Mouse (Mus musculus): ENCODE data around the gene Mettl26. TPM values are rescaled to one million over a fixed set of nuclear protein-coding genes. Genes with fewer than 3 reads are reported as not detected.

Gene Mettl26
- total and polyA plus RNA-seq, 3 experiments: 12.4 to 30.2 (median 13.9) TPM

- no peaks in the 10 kb centered on the region for H3K9me3 ChIP-seq (replicated peaks)
- TF ChIP-seq CTCF (IDR thresholded peaks at IDR 0.05; ENCODE audit: low read depth, low read length) (no peak), TAL1 (conservative IDR thresholded peaks at IDR 0.05; ENCODE audit: low read depth, low read length) (no peak), POLR2AphosphoS5 (IDR thresholded peaks at IDR 0.05; ENCODE audit: insufficient replicate concordance, low read depth, low read length) (no peak), GATA1 (IDR thresholded peaks at IDR 0.05; ENCODE audit: borderline replicate concordance, low read length) (no peak), GATA2 (IDR thresholded peaks at IDR 0.05; ENCODE audit: borderline replicate concordance, low read depth, low read length) (no peak)
- no peak within 1 kb of the TSS for H3K4me3 ChIP-seq (ENCODE audit: low read depth, low read length)
- H3K27me3 ChIP-seq (ENCODE audit: insufficient read depth, low read length): no peaks in the 10 kb centered on the region
- H3K4me1 ChIP-seq (ENCODE audit: insufficient read depth, low read depth, low read length): peaks cover 19% of the 10 kb centered on the region
- DNase-seq (ENCODE audit: low spot score) (no peak), ATAC-seq (ENCODE audit: extremely low read depth, insufficient number of reproducible peaks, low FRiP score, poor library complexity, severe bottlenecking) (no peak)
- H3K36me3 ChIP-seq (replicated peaks): peaks cover 89% of the 10 kb centered on the region
These were observed 5.5 kb downstream of the Mettl26 start, which contains the start of gene Wfikkn1 for GRCm38 (mm10) chr17:25880196-25880910. Gene Wfikkn1 (minus strand): TSS chr17:25880858.

- Histone ChIP-seq H3K36me3 (replicated peaks) (peaks cover 96% of the 10 kb centered on the region), H3K9me3 (replicated peaks) (no peaks in the 10 kb centered on the region), H3K4me1 (ENCODE audit: insufficient read depth, low read depth, low read length) (peaks cover 16% of the 10 kb centered on the region), H3K4me3 (ENCODE audit: low read depth, low read length) (no peak overlapping the region), H3K27me3 (ENCODE audit: insufficient read depth, low read length) (no peaks in the 10 kb centered on the region)
- DNase-seq (ENCODE audit: low spot score): no peak
- no peak for ATAC-seq (ENCODE audit: extremely low read depth, insufficient number of reproducible peaks, low FRiP score, poor library complexity, severe bottlenecking)
- no peak for TF ChIP-seq TAL1 (conservative IDR thresholded peaks at IDR 0.05; ENCODE audit: low read depth, low read length)
- no peak for TF ChIP-seq GATA2 (IDR thresholded peaks at IDR 0.05; ENCODE audit: borderline replicate concordance, low read depth, low read length)
- TF ChIP-seq POLR2AphosphoS5 (IDR thresholded peaks at IDR 0.05; ENCODE audit: insufficient replicate concordance, low read depth, low read length): no peak
- no peak for TF ChIP-seq CTCF (IDR thresholded peaks at IDR 0.05; ENCODE audit: low read depth, low read length)
- no peak for TF ChIP-seq GATA1 (IDR thresholded peaks at IDR 0.05; ENCODE audit: borderline replicate concordance, low read length)
These were observed 6.2 kb downstream of the Mettl26 start for GRCm38 (mm10) chr17:25880913-25881641.

GRCm38 (mm10) chr17:25881691-25882090 is 6.8 kb downstream of the Mettl26 start:
- Histone ChIP-seq H3K4me1 (ENCODE audit: insufficient read depth, low read depth, low read length) (peaks cover 11% of the 10 kb centered on the region), H3K4me3 (ENCODE audit: low read depth, low read length) (no peak overlapping the region), H3K9me3 (replicated peaks) (no peaks in the 10 kb centered on the region), H3K27me3 (ENCODE audit: insufficient read depth, low read length) (no peaks in the 10 kb centered on the region), H3K36me3 (replicated peaks) (peaks cover 98% of the 10 kb centered on the region)
- no peak for TF ChIP-seq GATA2 (IDR thresholded peaks at IDR 0.05; ENCODE audit: borderline replicate concordance, low read depth, low read length)
- ATAC-seq (ENCODE audit: extremely low read depth, insufficient number of reproducible peaks, low FRiP score, poor library complexity, severe bottlenecking) (no peak), DNase-seq (ENCODE audit: low spot score) (no peak)

GRCm38 (mm10) chr17:25882306-25882705 is 7.4 kb downstream of the Mettl26 start:
- Histone ChIP-seq H3K36me3 (replicated peaks) (peaks cover 98% of the 10 kb centered on the region), H3K4me1 (ENCODE audit: insufficient read depth, low read depth, low read length) (peaks cover 7% of the 10 kb centered on the region), H3K4me3 (ENCODE audit: low read depth, low read length) (no peak overlapping the region), H3K9me3 (replicated peaks) (no peaks in the 10 kb centered on the region), H3K27me3 (ENCODE audit: insufficient read depth, low read length) (no peaks in the 10 kb centered on the region)
- ATAC-seq (ENCODE audit: extremely low read depth, insufficient number of reproducible peaks, low FRiP score, poor library complexity, severe bottlenecking) (no peak), DNase-seq (ENCODE audit: low spot score) (no peak)
- TF ChIP-seq TAL1 (conservative IDR thresholded peaks at IDR 0.05; ENCODE audit: low read depth, low read length) (no peak), POLR2AphosphoS5 (IDR thresholded peaks at IDR 0.05; ENCODE audit: insufficient replicate concordance, low read depth, low read length) (no peak), GATA2 (IDR thresholded peaks at IDR 0.05; ENCODE audit: borderline replicate concordance, low read depth, low read length) (no peak), GATA1 (IDR thresholded peaks at IDR 0.05; ENCODE audit: borderline replicate concordance, low read length) (no peak), CTCF (IDR thresholded peaks at IDR 0.05; ENCODE audit: low read depth, low read length) (no peak)

GRCm38 (mm10) chr17:25883268-25883667 is 8.4 kb downstream of the Mettl26 start:
- H3K36me3 ChIP-seq (replicated peaks): peaks cover 99% of the 10 kb centered on the region
- H3K4me3 ChIP-seq (ENCODE audit: low read depth, low read length): no peak overlapping the region
- ATAC-seq (ENCODE audit: extremely low read depth, insufficient number of reproducible peaks, low FRiP score, poor library complexity, severe bottlenecking) (no peak), DNase-seq (ENCODE audit: low spot score) (no peak)
- H3K27me3 ChIP-seq (ENCODE audit: insufficient read depth, low read length): no peaks in the 10 kb centered on the region
- no peaks in the 10 kb centered on the region for H3K9me3 ChIP-seq (replicated peaks)
- peaks cover 12% of the 10 kb centered on the region for H3K4me1 ChIP-seq (ENCODE audit: insufficient read depth, low read depth, low read length)
- TF ChIP-seq TAL1 (conservative IDR thresholded peaks at IDR 0.05; ENCODE audit: low read depth, low read length) (no peak), GATA1 (IDR thresholded peaks at IDR 0.05; ENCODE audit: borderline replicate concordance, low read length) (no peak), CTCF (IDR thresholded peaks at IDR 0.05; ENCODE audit: low read depth, low read length) (no peak), POLR2AphosphoS5 (IDR thresholded peaks at IDR 0.05; ENCODE audit: insufficient replicate concordance, low read depth, low read length) (no peak), GATA2 (IDR thresholded peaks at IDR 0.05; ENCODE audit: borderline replicate concordance, low read depth, low read length) (no peak)

GRCm38 (mm10) chr17:25883824-25884223 is 8.9 kb downstream of the Mettl26 start:
- Histone ChIP-seq H3K36me3 (replicated peaks) (peaks cover 99% of the 10 kb centered on the region), H3K4me3 (ENCODE audit: low read depth, low read length) (no peak overlapping the region), H3K27me3 (ENCODE audit: insufficient read depth, low read length) (no peaks in the 10 kb centered on the region), H3K4me1 (ENCODE audit: insufficient read depth, low read depth, low read length) (peaks cover 12% of the 10 kb centered on the region), H3K9me3 (replicated peaks) (no peaks in the 10 kb centered on the region)
- ATAC-seq (ENCODE audit: extremely low read depth, insufficient number of reproducible peaks, low FRiP score, poor library complexity, severe bottlenecking) (no peak), DNase-seq (ENCODE audit: low spot score) (no peak)
- TF ChIP-seq CTCF (IDR thresholded peaks at IDR 0.05; ENCODE audit: low read depth, low read length) (no peak), GATA1 (IDR thresholded peaks at IDR 0.05; ENCODE audit: borderline replicate concordance, low read length) (no peak), GATA2 (IDR thresholded peaks at IDR 0.05; ENCODE audit: borderline replicate concordance, low read depth, low read length) (no peak), TAL1 (conservative IDR thresholded peaks at IDR 0.05; ENCODE audit: low read depth, low read length) (no peak), POLR2AphosphoS5 (IDR thresholded peaks at IDR 0.05; ENCODE audit: insufficient replicate concordance, low read depth, low read length) (no peak)
